Mouse (Mus musculus) embryonic fibroblast, embryonic 13.5 days (primary cell): ENCODE results near the gene Gm614.

Experiments used
- CTCF ChIP-seq: IDR thresholded peaks from 2 replicates; pipeline ENCODE4 v1.5.1; 2011; ENCODE audit warnings: mild to moderate bottlenecking, control low read depth, low read length, moderate library complexity, borderline replicate concordance; ENCODE audit not compliant: insufficient read depth
- POLR2A ChIP-seq: IDR thresholded peaks from 2 replicates; pipeline ENCODE4 v1.6.1; 2011; ENCODE audit warnings: low read depth, mild to moderate bottlenecking, control low read depth, low read length, moderate library complexity

DNA sequence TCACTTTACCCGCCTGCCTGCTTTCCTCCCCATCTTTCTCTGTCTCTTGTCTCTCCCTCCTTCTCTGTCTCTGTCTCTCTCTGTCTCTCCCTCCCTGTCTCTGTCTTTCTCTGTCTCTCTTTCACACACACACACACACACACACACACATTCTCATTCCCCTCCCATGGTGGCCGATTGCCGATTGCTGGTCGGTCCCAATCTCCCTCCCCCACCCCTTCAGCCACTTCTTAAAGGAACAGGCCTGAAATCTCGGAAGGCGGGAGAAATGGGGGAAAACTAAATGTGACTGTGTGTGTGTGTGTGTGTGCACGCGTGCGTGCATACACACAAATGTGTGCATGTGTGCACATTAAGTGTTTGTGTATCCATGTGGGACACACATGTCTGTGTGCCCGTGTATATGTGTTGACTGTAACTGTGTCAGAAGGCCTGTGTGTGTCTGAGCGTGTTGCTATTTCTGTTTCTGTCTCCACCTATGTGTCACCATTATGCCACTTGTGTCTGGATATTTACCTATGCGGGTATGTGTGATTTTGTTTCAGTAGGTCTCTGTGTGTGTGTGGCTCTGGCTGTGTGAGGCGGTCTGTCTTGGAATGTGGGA lies 36.7 kb upstream of the Gm614 start:
- TF ChIP-seq POLR2A: no peak
- TF ChIP-seq CTCF: no peak
